Mouse (Mus musculus): ENCODE measurements around the gene Slit1.

Gene Slit1

GRCm38 (mm10) chr19:41688251-41688650 is 55.2 kb downstream of the Slit1 start:
- in situ Hi-C loops (cut with MboI): no loop called here

GRCm38 (mm10) chr19:41687836-41688235 is 55.6 kb downstream of the Slit1 start:
- in situ Hi-C loops (cut with MboI): no loop called here

GRCm38 (mm10) chr19:41686194-41686593 is 57.3 kb downstream of the Slit1 start:
- in situ Hi-C loops (cut with MboI): no loop called here

GRCm38 (mm10) chr19:41685453-41686086 is 57.9 kb downstream of the Slit1 start:
- in situ Hi-C loops (cut with MboI): no loop called here

- in situ Hi-C loops (cut with MboI): no loop called here
Measured at GRCm38 (mm10) chr19:41684874-41685273, 58.6 kb downstream of the Slit1 start.

GRCm38 (mm10) chr19:41683951-41684350 is 59.5 kb downstream of the Slit1 start:
- in situ Hi-C loops (cut with MboI): no loop called here

GRCm38 (mm10) chr19:41680267-41680666 is 63.2 kb downstream of the Slit1 start:
- in situ Hi-C loops (cut with MboI): no loop called here

- in situ Hi-C loops (cut with MboI): no loop called here
Measured at GRCm38 (mm10) chr19:41679028-41679427, 64.4 kb downstream of the Slit1 start.

GRCm38 (mm10) chr19:41677575-41677974 is 65.9 kb downstream of the Slit1 start:
- in situ Hi-C loops (cut with MboI): no loop called here

- in situ Hi-C loops (cut with MboI): no loop called here
Measured at GRCm38 (mm10) chr19:41675583-41675982, 67.9 kb downstream of the Slit1 start.

- in situ Hi-C loops (cut with MboI): no loop called here
Measured at GRCm38 (mm10) chr19:41674366-41674765, 69.1 kb downstream of the Slit1 start.

GRCm38 (mm10) chr19:41672836-41673235 is 70.6 kb downstream of the Slit1 start:
- in situ Hi-C loops (cut with MboI): no loop called here

GRCm38 (mm10) chr19:41670931-41671330 is 72.5 kb downstream of the Slit1 start:
- in situ Hi-C loops (cut with MboI): no loop called here

GRCm38 (mm10) chr19:41670473-41670872 is 73.0 kb downstream of the Slit1 start:
- in situ Hi-C loops (cut with MboI): no loop called here

GRCm38 (mm10) chr19:41669747-41670342 is 73.6 kb downstream of the Slit1 start:
- in situ Hi-C loops (cut with MboI): no loop called here

- in situ Hi-C loops (cut with MboI): no loop called here
Measured at GRCm38 (mm10) chr19:41667591-41667990, 75.9 kb downstream of the Slit1 start.

GRCm38 (mm10) chr19:41665941-41666340 is 77.5 kb downstream of the Slit1 start:
- in situ Hi-C loops (cut with MboI): no loop called here

GRCm38 (mm10) chr19:41663506-41664242 is 79.8 kb downstream of the Slit1 start:
- in situ Hi-C loops (cut with MboI): no loop called here

GRCm38 (mm10) chr19:41661466-41661865 is 82.0 kb downstream of the Slit1 start:
- in situ Hi-C loops (cut with MboI): no loop called here

- in situ Hi-C loops (cut with MboI): no loop called here
Measured at GRCm38 (mm10) chr19:41660999-41661374, 82.5 kb downstream of the Slit1 start.

- in situ Hi-C loops (cut with MboI): no loop called here
Measured at GRCm38 (mm10) chr19:41660294-41660998, 83.0 kb downstream of the Slit1 start.

- in situ Hi-C loops (cut with MboI): loop anchor here (10.0 kb wide), 1 partner anchor 107 kb away; no protein-coding TSS in a partner anchor
Measured at GRCm38 (mm10) chr19:41657446-41657845, 86.0 kb downstream of the Slit1 start.
